Mouse (Mus musculus) thymus, postnatal 36 days (tissue): ENCODE measurements around the gene Vsig8.

Source experiments
- DNase-seq, 2 experiments: peaks; one replicate each; pipeline ENCODE4 v3.0.0; 2022; ENCODE audit warnings: mixed read lengths in 2 of 2

Gene Vsig8

GRCm38 (mm10) chr1:172555638-172556037 lies at the start of gene Vsig8:
Gene Vsig8, plus strand, starts transcription at chr1:172555938.
- no peak for DNase-seq

GRCm38 (mm10) chr1:172507001-172507400 lies 48.7 kb upstream of the Vsig8 start:
- no peak for DNase-seq

GRCm38 (mm10) chr1:172507701-172508100 lies 48.0 kb upstream of the Vsig8 start:
- no peak for DNase-seq

GRCm38 (mm10) chr1:172508172-172508571 lies 47.6 kb upstream of the Vsig8 start:
- no peak for DNase-seq

GRCm38 (mm10) chr1:172509235-172509634 lies 46.5 kb upstream of the Vsig8 start:
- no peak for DNase-seq

GRCm38 (mm10) chr1:172509983-172510382 lies 45.8 kb upstream of the Vsig8 start:
- DNase-seq: no peak

- no peak for DNase-seq
Observed at GRCm38 (mm10) chr1:172510421-172510972, 45.2 kb upstream of the Vsig8 start.

- peak; percentile 76 to 83 for DNase-seq
Observed at GRCm38 (mm10) chr1:172512962-172513361, 42.8 kb upstream of the Vsig8 start.

GRCm38 (mm10) chr1:172513525-172514212 lies 42.1 kb upstream of the Vsig8 start:
- peak; percentile 74 to 80 for DNase-seq

GRCm38 (mm10) chr1:172514213-172514529 lies 41.6 kb upstream of the Vsig8 start:
- DNase-seq: no peak

GRCm38 (mm10) chr1:172514551-172515268 lies 41.0 kb upstream of the Vsig8 start:
- DNase-seq: peak in 1 of 2 experiments; percentile 4

- DNase-seq: peak in 1 of 2 experiments; percentile 9
Observed at GRCm38 (mm10) chr1:172515396-172515795, 40.3 kb upstream of the Vsig8 start.

GRCm38 (mm10) chr1:172518013-172518412 lies 37.7 kb upstream of the Vsig8 start:
- peak in 1 of 2 experiments; percentile 14 for DNase-seq

GRCm38 (mm10) chr1:172519644-172520043 lies 36.1 kb upstream of the Vsig8 start:
- DNase-seq: no peak

GRCm38 (mm10) chr1:172520576-172521440 lies 34.9 kb upstream of the Vsig8 start, which contains the start of gene Cfap45:
Gene Cfap45, plus strand, starts transcription at chr1:172520801.
- peak; percentile 88 to 92 for DNase-seq

GRCm38 (mm10) chr1:172522524-172522923 lies 33.2 kb upstream of the Vsig8 start:
- DNase-seq: no peak

GRCm38 (mm10) chr1:172523699-172524101 lies 32.0 kb upstream of the Vsig8 start:
- no peak for DNase-seq

- DNase-seq: no peak
Observed at GRCm38 (mm10) chr1:172525027-172525764, 30.5 kb upstream of the Vsig8 start.

- no peak for DNase-seq
Observed at GRCm38 (mm10) chr1:172525971-172526370, 29.8 kb upstream of the Vsig8 start.

GRCm38 (mm10) chr1:172526380-172527081 lies 29.2 kb upstream of the Vsig8 start:
- no peak for DNase-seq

- no peak for DNase-seq
Observed at GRCm38 (mm10) chr1:172527431-172527830, 28.3 kb upstream of the Vsig8 start.

GRCm38 (mm10) chr1:172528701-172529100 lies 27.0 kb upstream of the Vsig8 start:
- DNase-seq: peak; percentile 82 to 88
